Mouse (Mus musculus) Patski (cell line): ENCODE data around the gene Slc29a2. TPM values are rescaled to one million over a fixed set of nuclear protein-coding genes. Genes with fewer than 3 reads are reported as not detected.
A peak's percentile ranks its signal among the peaks of the same experiment; 100 is the strongest.
"Not testable (repeated sequence)": the region's sequence is repeated elsewhere in the genome, so short reads cannot be mapped to it uniquely, and the experiment has no call there.

Experiments
- ATAC-seq: fragments of 100-300 bp; one replicate; pipeline ENCODE4 v1.8.0; 2021
- CTCF ChIA-PET: fragments of 350-600 bp; sonication (Branson Sonifier 250); formaldehyde crosslinking; loops from one replicate; lab custom pipeline; 2022; ENCODE audit warnings: inconsistent platforms; lab: Charles Lee
- POLR2A ChIA-PET: fragments of 350-600 bp; sonication (Branson Sonifier 250); formaldehyde crosslinking; loops from one replicate; lab custom pipeline; 2022; ENCODE audit warnings: antibody characterized with exemption, inconsistent platforms; lab: Charles Lee
- DNase-seq: peaks from one replicate; pipeline ENCODE4 v3.0.0-alpha.2; 2011; ENCODE audit warnings: low read depth, low spot score
- H3K27me3 ChIP-seq: fragments of 371-371 bp; one replicate; pipeline ENCODE4 v1.5.1; 2021
- CTCF ChIP-seq: fragments of 100-300 bp; IDR thresholded peaks from one replicate; pipeline ENCODE4 v1.5.1; 2021
- in situ Hi-C: fragments of 300-500 bp; cut with MboI; formaldehyde crosslinking; loops from 3 replicates; pipeline ENCODE4 v1.11.1; 2018; ENCODE audit warnings: low pct_unique_long_range_greater_than_20kb, mixed read lengths
- polyA plus RNA-seq: library from polyadenylated mRNA; unstranded; gene quantifications from one replicate; pipeline ENCODE4 v1.2.3, GENCODE M21; 2021

Gene Slc29a2
- polyA plus RNA-seq, 1 experiment from 2014 or later: 15.8 TPM

GRCm38 (mm10) chr19:4999445-5000140 is 24.1 kb upstream of the Slc29a2 start:
- ChIA-PET POLR2A (interaction anchor here (0.7 kb wide), 1 partner anchor 23 kb away, joined by 8 read pairs; no protein-coding TSS in a partner anchor), CTCF (interaction anchor here (1.1 to 3.3 kb wide), 3 partner anchors 10 to 19 kb away, joined by 3 to 13 read pairs (median 9); partner anchors contain the start of gene Npas4)
- DNase-seq: no peak

GRCm38 (mm10) chr19:5001666-5002406 is 21.8 kb upstream of the Slc29a2 start:
- ChIA-PET CTCF (interaction anchor here (0.7 to 2.3 kb wide), 5 partner anchors 10 to 27 kb away, joined by 3 to 16 read pairs (median 8); partner anchors contain the start of gene Npas4), POLR2A (interaction anchor here (0.6 kb wide), 1 partner anchor 136 kb away, joined by 7 read pairs; no protein-coding TSS in a partner anchor)
- DNase-seq (no peak), ATAC-seq (peak; percentile 52)
- in situ Hi-C loops: no loop called here
- H3K27me3 ChIP-seq: no peaks in the 10 kb centered on the region
- peak; percentile 99 for TF ChIP-seq CTCF

More at GRCm38 (mm10) chr19:4999445-5000140, 24.1 kb upstream of the Slc29a2 start:
- no peak for TF ChIP-seq CTCF
- ATAC-seq: no peak
- H3K27me3 ChIP-seq: no peaks in the 10 kb centered on the region
- in situ Hi-C loops: no loop called here

- CTCF ChIA-PET: interaction anchor here (0.7 to 2.4 kb wide), 4 partner anchors 9 to 34 kb away, joined by 3 to 10 read pairs (median 6); no protein-coding TSS in a partner anchor
- DNase-seq, ATAC-seq, in situ Hi-C loops, H3K27me3 ChIP-seq, POLR2A ChIA-PET: not testable (repeated sequence)
- TF ChIP-seq CTCF: peak; percentile 53
These were observed 20.0 kb upstream of the Slc29a2 start for GRCm38 (mm10) chr19:5003644-5004043.

GRCm38 (mm10) chr19:5004925-5005324 is 18.7 kb upstream of the Slc29a2 start:
- POLR2A ChIA-PET: interaction anchor here (0.6 kb wide), 1 partner anchor 11 kb away, joined by 3 read pairs; no protein-coding TSS in a partner anchor
- H3K27me3 ChIP-seq: peaks cover 3% of the 10 kb centered on the region
- in situ Hi-C loops: no loop called here
- ATAC-seq (no peak), DNase-seq (no peak)
- CTCF ChIA-PET: interaction anchor here (1.2 to 2.7 kb wide), 4 partner anchors 8 to 46 kb away, joined by 3 to 14 read pairs (median 9); no protein-coding TSS in a partner anchor
- TF ChIP-seq CTCF: no peak

DNA sequence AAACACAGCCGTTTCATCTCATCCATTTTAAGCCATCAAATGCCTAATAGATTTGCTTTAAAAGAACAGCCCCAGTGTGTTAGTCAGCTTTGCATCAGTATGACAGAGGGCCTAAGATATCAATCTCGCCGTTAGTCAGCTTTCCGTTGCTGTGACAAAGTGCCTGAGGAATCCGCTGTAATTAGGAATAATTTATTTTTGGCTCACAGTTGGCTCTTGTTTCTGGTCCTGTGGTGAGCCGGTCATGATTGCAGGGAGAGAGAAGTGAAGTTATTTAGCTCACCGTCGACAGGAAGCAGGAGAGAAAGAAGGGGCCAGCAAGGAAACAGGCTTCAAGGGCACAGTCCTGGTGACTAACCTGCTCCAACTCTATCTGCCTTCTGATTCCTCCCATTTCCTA is 10.5 kb upstream of the Slc29a2 start:
- DNase-seq (no peak), ATAC-seq (no peak)
- H3K27me3 ChIP-seq: peaks cover 3% of the 10 kb centered on the region
- TF ChIP-seq CTCF: no peak
- POLR2A ChIA-PET: interaction anchor here (1.3 to 1.4 kb wide), 2 partner anchors 11 to 27 kb away, joined by 3 to 4 read pairs; partner anchors contain the start of gene Slc29a2
- CTCF ChIA-PET: interaction anchor here (0.8 to 2.5 kb wide), 6 partner anchors 9 to 61 kb away, joined by 4 to 8 read pairs (median 5); partner anchors contain the start of genes Npas4 and Rin1
- in situ Hi-C loops: no loop called here

DNA sequence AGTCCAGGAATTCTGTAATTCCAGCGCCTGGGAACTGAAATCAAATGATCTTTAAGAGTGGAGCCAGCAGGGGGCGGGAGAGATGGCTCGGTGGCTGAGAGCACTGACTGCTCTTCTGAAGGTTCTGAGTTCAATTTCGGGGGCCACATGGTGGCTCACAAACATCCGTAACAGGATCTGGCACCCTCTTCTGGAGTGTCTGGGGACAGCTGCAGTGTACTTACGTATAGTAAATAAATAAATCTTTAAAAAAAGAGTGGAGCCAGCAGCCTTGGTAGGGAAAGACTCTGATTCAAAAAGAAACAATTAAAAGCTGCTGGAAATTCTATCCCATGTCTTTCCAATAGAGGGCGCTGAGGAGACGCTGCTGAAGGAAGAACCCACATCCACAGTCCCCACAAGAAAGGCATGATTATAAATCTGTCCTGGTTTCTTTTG is 8.7 kb upstream of the Slc29a2 start:
- POLR2A ChIA-PET: interaction anchor here (1.0 kb wide), 1 partner anchor 37 kb away, joined by 7 read pairs; no protein-coding TSS in a partner anchor
- ATAC-seq (no peak), DNase-seq (no peak)
- H3K27me3 ChIP-seq: no peaks in the 10 kb centered on the region
- TF ChIP-seq CTCF: peak; percentile 83
- CTCF ChIA-PET: interaction anchor here (0.9 to 2.7 kb wide), 5 partner anchors 9 to 56 kb away, joined by 3 to 10 read pairs (median 4); no protein-coding TSS in a partner anchor
- in situ Hi-C loops: loop anchor here (5.0 kb wide), 1 partner anchor 57 kb away; no protein-coding TSS in a partner anchor

- TF ChIP-seq CTCF: no peak
- peak; percentile 53 for ATAC-seq
- ChIA-PET POLR2A (no interaction called here), CTCF (interaction anchor here (0.8 to 4.3 kb wide), 12 partner anchors 9 to 56 kb away, joined by 3 to 32 read pairs (median 4); partner anchors contain the start of genes AC124502.3, B4gat1 and Rin1)
- no peak for DNase-seq
- in situ Hi-C loops: loop anchor here (5.0 kb wide), 1 partner anchor 56 kb away; no protein-coding TSS in a partner anchor
- no peaks in the 10 kb centered on the region for H3K27me3 ChIP-seq
These were observed 7.4 kb upstream of the Slc29a2 start for GRCm38 (mm10) chr19:5016221-5016742.

GRCm38 (mm10) chr19:5016782-5017181 is 6.9 kb upstream of the Slc29a2 start:
- DNase-seq (no peak), ATAC-seq (no peak)
- no peaks in the 10 kb centered on the region for H3K27me3 ChIP-seq
- POLR2A ChIA-PET: no interaction called here
- in situ Hi-C loops: loop anchor here (5.0 kb wide), 1 partner anchor 56 kb away; no protein-coding TSS in a partner anchor
- peak; percentile 97 for TF ChIP-seq CTCF
- CTCF ChIA-PET: interaction anchor here (0.8 to 4.3 kb wide), 11 partner anchors 9 to 55 kb away, joined by 3 to 32 read pairs (median 4); partner anchors contain the start of genes AC124502.3, B4gat1 and Rin1

GRCm38 (mm10) chr19:5017611-5018010 is 6.0 kb upstream of the Slc29a2 start:
- no peaks in the 10 kb centered on the region for H3K27me3 ChIP-seq
- POLR2A ChIA-PET: interaction anchor here (1.3 kb wide), 1 partner anchor 16 kb away, joined by 4 read pairs; no protein-coding TSS in a partner anchor
- ATAC-seq: peak; percentile 49
- DNase-seq: peak; percentile 91
- in situ Hi-C loops: loop anchor here (5.0 kb wide), 1 partner anchor 55 kb away; no protein-coding TSS in a partner anchor
- CTCF ChIA-PET: interaction anchor here (0.9 to 4.3 kb wide), 3 partner anchors 11 to 35 kb away, joined by 3 to 32 read pairs (median 3); partner anchors contain the start of genes AC124502.3, B4gat1 and Rin1
- TF ChIP-seq CTCF: no peak
